Comparison of ENCODE assay signal across 32 mouse cellular contexts in the genomic region with DNA sequence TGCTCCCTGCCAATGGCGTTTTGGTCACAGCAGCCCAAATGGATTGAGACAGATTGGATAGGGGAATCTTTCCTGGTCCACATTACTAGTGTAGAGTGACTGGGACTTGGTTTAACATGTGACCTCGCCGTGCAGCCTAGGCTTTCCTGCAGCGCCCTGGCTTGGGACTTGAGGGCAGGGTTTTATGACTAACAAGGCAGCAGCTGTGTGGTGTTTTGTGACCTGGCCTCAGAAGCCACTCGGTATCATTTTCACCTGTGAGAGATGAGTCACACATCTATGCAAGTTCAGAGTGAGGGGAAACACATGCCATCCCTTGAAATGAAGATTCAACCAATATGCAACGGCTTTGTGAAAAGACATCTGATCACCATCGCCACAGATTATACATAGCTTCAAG. TPM values are rescaled to one million over a fixed set of nuclear protein-coding genes. Genes with fewer than 3 reads are reported as not detected.
DNase-seq lines count a peak whose midpoint lies in the region; ATAC-seq lines count a peak whose summit lies in the region.
"Had no signal": no experiment of that assay in that cellular context is flagged by ENCODE, and none has a peak within 500 bp of the region (broad histone marks: within the 10 kb centered on the region; RNA-seq: fewer than 3 reads in every experiment).

No protein-coding gene starts in this region.

- H3K4me2 ChIP-seq in midbrain, embryonic 16.5 days (ENCODE audit: low read length), result no peak overlapping the region
- H3K4me2 ChIP-seq: embryonic facial prominence, embryonic 12.5 days; embryonic facial prominence, embryonic 15.5 days; heart, embryonic 13.5 days; hindbrain, embryonic 14.5 days had no signal

- H3K9me3 ChIP-seq in midbrain, embryonic 10.5 days (replicated peaks), result no peaks in the 10 kb centered on the region; the same call in 1 of the 2 replicates
- no peaks in the 10 kb centered on the region; the same call in 1 of the 2 replicates for H3K9me3 ChIP-seq in midbrain, embryonic 16.5 days (replicated peaks; ENCODE audit: control insufficient read depth, low read length, poor library complexity, severe bottlenecking)
- H3K9me3 ChIP-seq: embryonic facial prominence, embryonic 12.5 days; embryonic facial prominence, embryonic 15.5 days; heart, embryonic 10.5 days; heart, embryonic 13.5 days had no signal

- H3K36me3 ChIP-seq in midbrain, embryonic 10.5 days, result no peaks in the 10 kb centered on the region
- no peaks in the 10 kb centered on the region for H3K36me3 ChIP-seq in midbrain, embryonic 16.5 days (ENCODE audit: control insufficient read depth, insufficient read depth, low read length)
- H3K36me3 ChIP-seq: embryonic facial prominence, embryonic 12.5 days; embryonic facial prominence, embryonic 15.5 days; heart, embryonic 10.5 days; heart, embryonic 13.5 days had no signal

- no peak for ATAC-seq in midbrain, embryonic 16.5 days
- ATAC-seq: activated CD4-positive, CD25-positive, alpha-beta regulatory T cell, adult 4 months; CD4-positive, CD25-positive, alpha-beta regulatory T cell, adult 4 months; forebrain, embryonic 14.5 days; forebrain, postnatal 0 days; hindbrain, postnatal 0 days; inflammation-experienced regulatory T-cells, adult 6 months; intestine, embryonic 16.5 days had no signal

- no peak overlapping the region for H3K4me3 ChIP-seq in midbrain, embryonic 10.5 days
- no peak overlapping the region for H3K4me3 ChIP-seq in midbrain, embryonic 16.5 days (ENCODE audit: low read depth, low read length)
- H3K4me3 ChIP-seq: embryonic facial prominence, embryonic 12.5 days; embryonic facial prominence, embryonic 15.5 days; heart, adult 2 months; heart, embryonic 10.5 days; heart, embryonic 13.5 days had no signal

- H3K9ac ChIP-seq in midbrain, embryonic 16.5 days (ENCODE audit: low read depth, low read length), result no peak overlapping the region
- H3K9ac ChIP-seq: embryonic facial prominence, embryonic 12.5 days; embryonic facial prominence, embryonic 15.5 days; forebrain, postnatal 0 days; heart, embryonic 13.5 days; hindbrain, embryonic 14.5 days had no signal

- WGBS in midbrain, embryonic 10.5 days, result 89% methylated on average over 7 of the region's 7 CpGs
- WGBS in midbrain, embryonic 16.5 days, result 94% methylated on average over 7 of the region's 7 CpGs

- no peak for DNase-seq in midbrain, embryonic 10.5 days (ENCODE audit: low spot score)
- DNase-seq in gastrocnemius, adult 8-10 months (ENCODE audit: low spot score in 2 of 2), result peak; percentile 47 to 72
- DNase-seq in gastrocnemius, postnatal 25 days, result peak; percentile 51
- DNase-seq in frontal cortex, postnatal 36 days (ENCODE audit: low spot score in 2 of 2), result no peak
- DNase-seq in layer of hippocampus, adult 11-12 months (ENCODE audit: low spot score), result no peak
- DNase-seq in spleen, postnatal 4 days (ENCODE audit: low spot score in 2 of 2), result no peak
- DNase-seq: adrenal gland, adult 8-10 months; adrenal gland, postnatal 25 days; B cell, adult 2 months; cerebellum, adult 18-20 months; cerebellum, adult 9-10 months; cerebellum, postnatal 14 days; forebrain, postnatal 0 days; heart, adult 2 months; heart, postnatal 14 days; heart, postnatal 4 days had no signal

- 0 out of 2 replicates have a peak overlapping the region, but pooled peaks have one; percentile 71 for H3K27ac ChIP-seq in midbrain, embryonic 10.5 days (replicated peaks)
- no peak overlapping the region for H3K27ac ChIP-seq in midbrain, embryonic 16.5 days (ENCODE audit: low read length)
- H3K27ac ChIP-seq: embryonic facial prominence, embryonic 12.5 days; embryonic facial prominence, embryonic 15.5 days; heart, adult 2 months; heart, embryonic 10.5 days; heart, embryonic 13.5 days; hindbrain, embryonic 14.5 days; hindbrain, postnatal 0 days had no signal

- peaks cover 30% of the 10 kb centered on the region for H3K4me1 ChIP-seq in midbrain, embryonic 10.5 days
- H3K4me1 ChIP-seq in midbrain, embryonic 16.5 days (ENCODE audit: control insufficient read depth, insufficient read depth, low read length), result peaks cover 6% of the 10 kb centered on the region

- peaks cover 9% of the 10 kb centered on the region; the same call in 1 of the 2 replicates for H3K27me3 ChIP-seq in midbrain, embryonic 10.5 days (ENCODE audit: low read depth, poor library complexity, severe bottlenecking)
- H3K27me3 ChIP-seq in midbrain, embryonic 16.5 days (ENCODE audit: control insufficient read depth, insufficient read depth, low read depth, low read length), result no peaks in the 10 kb centered on the region
- H3K27me3 ChIP-seq: embryonic facial prominence, embryonic 12.5 days; embryonic facial prominence, embryonic 15.5 days; heart, embryonic 13.5 days had no signal

RNA-seq across cellular contexts. Expression of a gene that starts 7.6 kb away (rescaled TPM):
- 10.6 and 31.0 TPM in 2 replicates for polyA plus RNA-seq in midbrain, embryonic 10.5 days (2016; fragmentation: Nextera tagmentation; extraction: Ambion mirVana)
- 16.9 and 24.1 TPM in 2 replicates for polyA plus RNA-seq in midbrain, embryonic 16.5 days (2015; fragmentation: Nextera tagmentation; extraction: Ambion mirVana)
- 100 to 1,000 TPM; 733 to 955 (median 812) TPM for total RNA-seq in gastrocnemius, adult 8-10 months (2022)
- 100 to 1,000 TPM; 619 to 821 TPM for total RNA-seq in gastrocnemius, postnatal 25 days (2021)
- total RNA-seq: granulocyte monocyte progenitor cell, adult 5-6 weeks had no signal
- polyA plus RNA-seq: activated CD4-positive, CD25-positive, alpha-beta regulatory T cell, adult 4 months; CD4-positive, CD25-positive, alpha-beta regulatory T cell, adult 4 months; inflammation-experienced regulatory T-cells, adult 6 months had no signal

RNA-seq across cellular contexts. Expression of a gene that starts 56.7 kb away (rescaled TPM):
- polyA plus RNA-seq in midbrain, embryonic 10.5 days (2016; fragmentation: Nextera tagmentation; extraction: Ambion mirVana), result 0.19 TPM in 1 of 2 replicates, not detected in the other
- polyA plus RNA-seq in midbrain, embryonic 16.5 days (2015; fragmentation: Nextera tagmentation; extraction: Ambion mirVana), result 0.10 and 0.22 TPM in 2 replicates
- not detected for total RNA-seq in gastrocnemius, adult 8-10 months (2022)
- not detected for total RNA-seq in gastrocnemius, postnatal 25 days (2021)
- total RNA-seq: adrenal gland, adult 8-10 months; adrenal gland, postnatal 25 days; ES-E14; granulocyte monocyte progenitor cell, adult 5-6 weeks; heart, adult 2 months; heart, postnatal 14 days; heart, postnatal 4 days; hindbrain, postnatal 0 days had no signal
- polyA plus RNA-seq: activated CD4-positive, CD25-positive, alpha-beta regulatory T cell, adult 4 months; CD4-positive, CD25-positive, alpha-beta regulatory T cell, adult 4 months; embryonic facial prominence, embryonic 15.5 days; heart, adult 2 months; heart, embryonic 13.5 days; heart, embryonic 16.5 days; hindbrain, embryonic 11.5 days; hindbrain, embryonic 14.5 days; inflammation-experienced regulatory T-cells, adult 6 months; intestine, embryonic 16.5 days had no signal

Comparison
In these comparisons a context has a peak if more than half of its experiments do, and no peak if none do; other contexts are left out.
1. DNase-seq: peak in gastrocnemius, adult 8-10 months (2 of 2) and gastrocnemius, postnatal 25 days (single experiment); none in midbrain, embryonic 10.5 days (single experiment), frontal cortex, postnatal 36 days (0 of 2), layer of hippocampus, adult 11-12 months (single experiment) and spleen, postnatal 4 days (0 of 2).